8 mouse cellular contexts compared by ENCODE assay signal in the genomic region with DNA sequence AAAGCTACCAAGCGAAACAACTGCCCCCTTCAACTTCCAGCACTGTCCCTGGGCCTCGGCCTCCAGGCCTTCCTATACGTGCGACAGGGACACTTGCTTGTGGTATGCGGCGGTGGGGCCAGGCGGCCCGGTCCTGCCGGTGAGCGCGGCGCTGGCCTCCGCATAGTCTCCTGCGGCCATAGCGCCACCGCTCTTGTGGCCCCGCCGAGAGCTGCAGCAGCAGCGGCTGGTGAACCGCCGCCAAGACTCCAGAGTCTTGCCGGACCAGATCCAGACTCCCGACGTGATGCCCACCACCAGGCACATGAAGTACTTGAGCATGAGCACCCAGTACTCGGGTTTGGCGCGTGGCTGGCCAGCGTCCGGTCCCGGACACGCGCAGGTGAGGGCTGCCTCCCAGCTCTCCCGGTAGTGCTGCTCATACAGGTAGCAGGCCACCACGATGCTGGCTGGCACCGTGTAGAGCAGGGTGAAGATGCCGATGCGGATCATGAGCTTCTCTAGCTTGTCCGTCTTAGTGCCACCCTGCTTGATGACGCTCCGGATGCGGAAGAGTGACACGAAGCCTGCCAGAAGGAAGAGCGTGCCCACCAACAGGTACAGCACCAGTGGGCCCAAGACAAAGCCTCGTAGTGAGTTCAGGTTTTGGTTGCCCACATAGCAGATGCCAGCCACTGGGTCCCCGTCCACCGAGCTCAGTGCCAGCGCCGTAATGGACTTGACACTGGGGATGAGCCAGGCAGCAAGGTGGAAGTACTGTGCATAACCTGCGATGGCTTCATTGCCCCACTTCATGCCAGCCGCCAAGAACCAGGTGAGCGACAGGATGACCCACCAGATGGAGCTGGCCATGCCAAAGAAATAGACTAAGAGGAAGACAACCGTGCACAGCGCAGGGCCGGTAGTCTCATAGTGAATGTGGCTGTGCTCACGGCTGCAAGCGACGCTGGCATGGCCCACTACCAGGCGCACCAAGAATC. TPM values are rescaled to one million over a fixed set of nuclear protein-coding genes. Genes with fewer than 3 reads are reported as not detected.
A peak's percentile ranks its signal among the peaks of the same experiment; 100 is the strongest.
DNase-seq lines count a peak whose midpoint lies in the region; ATAC-seq and TF ChIP-seq lines count a peak whose summit lies in the region.

No protein-coding gene starts in this region.

- peaks cover 41% of the 10 kb centered on the region for H3K36me3 ChIP-seq in G1E (replicated peaks)
- no peaks in the 10 kb centered on the region; the same call in 1 of the 2 replicates for H3K36me3 ChIP-seq in embryonic facial prominence, embryonic 15.5 days
- no peaks in the 10 kb centered on the region for H3K36me3 ChIP-seq in hindbrain, embryonic 12.5 days
- H3K36me3 ChIP-seq in limb, embryonic 14.5 days (ENCODE audit: control insufficient read depth, insufficient read depth, low read length): 0 out of 2 replicates have a peak, but pooled peaks cover 3% of the 10 kb centered on the region
- H3K36me3 ChIP-seq in midbrain, postnatal 0 days (ENCODE audit: insufficient read depth, low read length): no peaks in the 10 kb centered on the region

- DNase-seq in G1E (ENCODE audit: low spot score): no peak
- peak; percentile 56 to 67 for DNase-seq in adrenal gland, postnatal 36 days
- DNase-seq in limb, embryonic 14.5 days (ENCODE audit: low spot score): no peak
- peak; percentile 30 for DNase-seq in midbrain, postnatal 0 days (ENCODE audit: low spot score)
- peak; percentile 24 for DNase-seq in testis, postnatal 14 days (ENCODE audit: low spot score)
- DNase-seq in left cerebral cortex, adult 8-10 months (ENCODE audit: low spot score in 2 of 2): no peak

- peak overlapping the region; percentile 96 for H3K4me2 ChIP-seq in embryonic facial prominence, embryonic 15.5 days (replicated peaks)
- peak overlapping the region; percentile 95 for H3K4me2 ChIP-seq in hindbrain, embryonic 12.5 days (replicated peaks)
- peak overlapping the region; percentile 95 for H3K4me2 ChIP-seq in limb, embryonic 14.5 days (replicated peaks; ENCODE audit: low read depth, low read length, severe bottlenecking)
- H3K4me2 ChIP-seq in midbrain, postnatal 0 days (ENCODE audit: low read depth, low read length, poor library complexity, severe bottlenecking): peak overlapping the region; percentile 98

- TF ChIP-seq CTCF in G1E (IDR thresholded peaks at IDR 0.05; ENCODE audit: low read depth, low read length): no peak
- peak; percentile 40 for TF ChIP-seq CTCF in midbrain, postnatal 0 days (IDR thresholded peaks at IDR 0.05)

- H3K27ac ChIP-seq in embryonic facial prominence, embryonic 15.5 days (replicated peaks): no peak overlapping the region
- H3K27ac ChIP-seq in hindbrain, embryonic 12.5 days: no peak overlapping the region
- no peak overlapping the region for H3K27ac ChIP-seq in limb, embryonic 14.5 days (replicated peaks; ENCODE audit: low read depth, low read length)
- no peak overlapping the region for H3K27ac ChIP-seq in midbrain, postnatal 0 days (ENCODE audit: low read depth, low read length)

- no peaks in the 10 kb centered on the region for H3K9me3 ChIP-seq in G1E (replicated peaks)
- H3K9me3 ChIP-seq in embryonic facial prominence, embryonic 15.5 days (replicated peaks): no peaks in the 10 kb centered on the region
- H3K9me3 ChIP-seq in hindbrain, embryonic 12.5 days (replicated peaks): no peaks in the 10 kb centered on the region
- H3K9me3 ChIP-seq in limb, embryonic 14.5 days (ENCODE audit: control insufficient read depth, low read length): no peaks in the 10 kb centered on the region
- no peaks in the 10 kb centered on the region for H3K9me3 ChIP-seq in midbrain, postnatal 0 days (ENCODE audit: low read length)

- WGBS in embryonic facial prominence, embryonic 15.5 days: 40% methylated on average over 58 of the region's 58 CpGs
- WGBS in hindbrain, embryonic 12.5 days: 37% methylated on average over 58 of the region's 58 CpGs
- WGBS in limb, embryonic 14.5 days: 42% methylated on average over 58 of the region's 58 CpGs
- 41% methylated on average over 58 of the region's 58 CpGs for WGBS in midbrain, postnatal 0 days

- H3K9ac ChIP-seq in embryonic facial prominence, embryonic 15.5 days: no peak overlapping the region
- peak overlapping the region; percentile 27; the same call in 1 of the 2 replicates for H3K9ac ChIP-seq in hindbrain, embryonic 12.5 days
- H3K9ac ChIP-seq in limb, embryonic 14.5 days (ENCODE audit: low read depth, low read length, severe bottlenecking): peak overlapping the region; percentile 49
- H3K9ac ChIP-seq in midbrain, postnatal 0 days (replicated peaks; ENCODE audit: low read length, poor library complexity, severe bottlenecking): no peak overlapping the region

- no peaks in the 10 kb centered on the region for H3K27me3 ChIP-seq in G1E (ENCODE audit: insufficient read depth, low read length)
- H3K27me3 ChIP-seq in embryonic facial prominence, embryonic 15.5 days: peaks cover 36% of the 10 kb centered on the region
- peaks cover 71% of the 10 kb centered on the region for H3K27me3 ChIP-seq in hindbrain, embryonic 12.5 days
- H3K27me3 ChIP-seq in limb, embryonic 14.5 days (ENCODE audit: control insufficient read depth, insufficient read depth, low read length): peaks cover 43% of the 10 kb centered on the region
- peaks cover 48% of the 10 kb centered on the region for H3K27me3 ChIP-seq in midbrain, postnatal 0 days (ENCODE audit: insufficient read depth, low read length)

- peaks cover 85% of the 10 kb centered on the region for H3K4me1 ChIP-seq in G1E (ENCODE audit: insufficient read depth, low read depth, low read length)
- H3K4me1 ChIP-seq in embryonic facial prominence, embryonic 15.5 days: peaks cover 37% of the 10 kb centered on the region
- peaks cover 38% of the 10 kb centered on the region for H3K4me1 ChIP-seq in hindbrain, embryonic 12.5 days
- H3K4me1 ChIP-seq in limb, embryonic 14.5 days (ENCODE audit: control insufficient read depth, insufficient read depth, low read length): peaks cover 26% of the 10 kb centered on the region
- H3K4me1 ChIP-seq in midbrain, postnatal 0 days (ENCODE audit: insufficient read depth, low read length): peaks cover 4% of the 10 kb centered on the region; the same call in 1 of the 2 replicates

- TF ChIP-seq POLR2A in limb, embryonic 14.5 days (IDR thresholded peaks at IDR 0.05; ENCODE audit: borderline replicate concordance, extremely low read depth, insufficient read depth, insufficient read length): no peak

- H3K4me3 ChIP-seq in G1E (ENCODE audit: low read depth, low read length): peak overlapping the region; percentile 90
- H3K4me3 ChIP-seq in embryonic facial prominence, embryonic 15.5 days (replicated peaks): peak overlapping the region; percentile 72
- peak overlapping the region; percentile 65 for H3K4me3 ChIP-seq in hindbrain, embryonic 12.5 days
- H3K4me3 ChIP-seq in limb, embryonic 14.5 days (replicated peaks; ENCODE audit: low read length): peak overlapping the region; percentile 72
- peak overlapping the region; percentile 23 for H3K4me3 ChIP-seq in midbrain, postnatal 0 days (ENCODE audit: low read depth, low read length)

- ATAC-seq in G1E (ENCODE audit: extremely low read depth, insufficient number of reproducible peaks, low FRiP score, poor library complexity, severe bottlenecking): no peak
- ATAC-seq in embryonic facial prominence, embryonic 15.5 days (ENCODE audit: insufficient number of reproducible peaks, low FRiP score, low TSS enrichment, low read depth): no peak
- no peak for ATAC-seq in hindbrain, embryonic 12.5 days (ENCODE audit: low FRiP score)
- no peak for ATAC-seq in limb, embryonic 14.5 days (ENCODE audit: low FRiP score, low read depth)
- ATAC-seq in midbrain, postnatal 0 days (ENCODE audit: low FRiP score): no peak

RNA-seq across cellular contexts. Expression of a gene that starts 2.5 kb away (rescaled TPM):
- total RNA-seq in G1E (2014; fragmentation: Nextera tagmentation) (8.6 and 9.6 TPM in 2 replicates), G1E (2017) (3.1 and 4.4 TPM in 2 replicates)
- 23.2 and 24.0 TPM in 2 replicates for polyA plus RNA-seq in G1E (2012)
- 10 to 100 TPM; 15.5 to 21.0 TPM for total RNA-seq in adrenal gland, postnatal 36 days (2021)
- 2.1 and 2.3 TPM in 2 replicates for polyA plus RNA-seq in embryonic facial prominence, embryonic 15.5 days (2015; fragmentation: Nextera tagmentation; extraction: Ambion mirVana)
- polyA plus RNA-seq in hindbrain, embryonic 12.5 days (2016; fragmentation: Nextera tagmentation; extraction: Ambion mirVana): 0.48 and 0.56 TPM in 2 replicates
- polyA plus RNA-seq in limb, embryonic 14.5 days (2012; rRNA removed): 3.9 and 6.8 TPM in 2 replicates
- 1.6 and 2.1 TPM in 2 replicates for polyA plus RNA-seq in limb, embryonic 14.5 days (2014; fragmentation: Nextera tagmentation; extraction: Ambion mirVana)
- total RNA-seq in midbrain, postnatal 0 days (2014; rRNA removed): 1.8 and 2.5 TPM in 2 replicates
- polyA plus RNA-seq in midbrain, postnatal 0 days (2015; fragmentation: Nextera tagmentation; extraction: Ambion mirVana): 0.40 and 0.86 TPM in 2 replicates
- 1 to 10 TPM; 2.2 to 2.8 (median 2.6) TPM for total RNA-seq in left cerebral cortex, adult 8-10 months (2022)

RNA-seq across cellular contexts. Expression of a gene that starts 44.8 kb away (rescaled TPM):
- total RNA-seq in G1E (2014; fragmentation: Nextera tagmentation) (16.3 and 19.5 TPM in 2 replicates), G1E (2017) (13.5 and 14.2 TPM in 2 replicates)
- 50.2 and 71.2 TPM in 2 replicates for polyA plus RNA-seq in G1E (2012)
- 10 to 100 TPM; 15.2 to 18.9 TPM for total RNA-seq in adrenal gland, postnatal 36 days (2021)
- 4.1 and 4.7 TPM in 2 replicates for polyA plus RNA-seq in embryonic facial prominence, embryonic 15.5 days (2015; fragmentation: Nextera tagmentation; extraction: Ambion mirVana)
- polyA plus RNA-seq in hindbrain, embryonic 12.5 days (2016; fragmentation: Nextera tagmentation; extraction: Ambion mirVana): 7.6 and 7.8 TPM in 2 replicates
- 40.8 and 41.5 TPM in 2 replicates for polyA plus RNA-seq in limb, embryonic 14.5 days (2012; rRNA removed)
- polyA plus RNA-seq in limb, embryonic 14.5 days (2014; fragmentation: Nextera tagmentation; extraction: Ambion mirVana): 9.4 and 9.9 TPM in 2 replicates
- total RNA-seq in midbrain, postnatal 0 days (2014; rRNA removed): 14.6 and 36.6 TPM in 2 replicates
- polyA plus RNA-seq in midbrain, postnatal 0 days (2015; fragmentation: Nextera tagmentation; extraction: Ambion mirVana): 2.9 and 4.1 TPM in 2 replicates
- total RNA-seq in left cerebral cortex, adult 8-10 months (2022): 10 to 100 TPM; 16.3 to 21.0 (median 19.7) TPM

Comparison
In these comparisons a context has a peak if more than half of its experiments do, and no peak if none do; other contexts are left out.
1. DNase-seq: peak in adrenal gland, postnatal 36 days (2 of 2), midbrain, postnatal 0 days (single experiment) and testis, postnatal 14 days (single experiment); none in G1E (single experiment), limb, embryonic 14.5 days (single experiment) and left cerebral cortex, adult 8-10 months (0 of 2).
2. H3K4me3 ChIP-seq: peak in every context shown above with its lines; median percentile 90 in G1E; 72 in embryonic facial prominence, embryonic 15.5 days; 72 in limb, embryonic 14.5 days; 65 in hindbrain, embryonic 12.5 days; 23 in midbrain, postnatal 0 days.
3. H3K9ac ChIP-seq: peak in hindbrain, embryonic 12.5 days (single experiment) and limb, embryonic 14.5 days (single experiment); none in embryonic facial prominence, embryonic 15.5 days (single experiment) and midbrain, postnatal 0 days (single experiment).
4. Peak in every context shown above with its lines, with median percentiles within 50 percentile points of each other: H3K4me2 ChIP-seq.